Mouse (Mus musculus): ENCODE measurements around the gene Sh3gl1.

DNA sequence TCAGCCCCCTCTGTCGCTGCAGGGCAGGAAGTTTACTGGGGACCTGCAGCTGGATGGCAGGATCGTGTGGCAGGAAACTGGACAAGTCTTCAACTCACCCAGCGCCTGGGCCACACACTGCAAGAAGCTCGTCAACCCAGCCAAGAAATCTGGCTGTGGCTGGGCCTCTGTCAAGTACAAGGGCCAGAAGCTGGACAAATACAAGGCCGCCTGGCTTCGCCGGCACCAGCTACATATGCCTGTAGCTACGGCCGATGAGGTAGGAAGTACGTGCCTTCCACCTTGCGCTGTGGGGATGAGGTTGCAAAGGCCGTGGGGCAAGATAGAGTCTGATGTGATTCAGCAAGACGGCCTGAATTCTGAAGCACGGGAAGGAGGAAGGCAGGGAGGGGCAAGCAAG lies 26.2 kb downstream of the Sh3gl1 start:
- TF ChIP-seq CTCF (conservative IDR thresholded peaks at IDR 0.05; ENCODE audit: low read length), result no peak
- no peak for TF ChIP-seq POU5F1 (IDR thresholded peaks at IDR 0.05; ENCODE audit: borderline replicate concordance, low read length)
